Mouse (Mus musculus) stomach, postnatal 0 days (tissue): Measurements from ENCODE around the gene Ly6g6e. TPM values are rescaled to one million over a fixed set of nuclear protein-coding genes. Genes with fewer than 3 reads are reported as not detected.
A peak's percentile ranks its signal among the peaks of the same experiment; 100 is the strongest.

Experiments used
- ATAC-seq: fragments of 200-750 bp; cut with Nextera tagmentation; 2 replicates; pipeline ENCODE4 v1.8.0; 2017; ENCODE audit not compliant: low FRiP score, low TSS enrichment
- DNase-seq: peaks from one replicate; pipeline ENCODE4 v3.0.0-alpha.2; 2016; ENCODE audit warnings: low spot score
- H3K27ac ChIP-seq: fragments of 300-500 bp; sonication (generic); replicated peaks from 2 replicates; pipeline ENCODE4 v1.5.1; 2014; ENCODE audit warnings: mild to moderate bottlenecking, control low read depth
- H3K27me3 ChIP-seq: fragments of 300-500 bp; sonication (generic); 2 replicates; pipeline ENCODE4 v1.6.1; 2014; ENCODE audit warnings: low read length; ENCODE audit not compliant: control insufficient read depth, insufficient read depth
- H3K36me3 ChIP-seq: fragments of 300-500 bp; sonication (generic); 2 replicates; pipeline ENCODE4 v1.6.1; 2014; ENCODE audit warnings: low read length, mixed read lengths; ENCODE audit not compliant: control insufficient read depth, insufficient read depth
- H3K4me1 ChIP-seq: fragments of 300-500 bp; sonication (generic); replicated peaks from 2 replicates; pipeline ENCODE4 v1.6.1; 2014; ENCODE audit warnings: antibody characterized with exemption; ENCODE audit not compliant: control insufficient read depth, insufficient read depth
- H3K4me2 ChIP-seq: fragments of 300-500 bp; sonication (generic); replicated peaks from 2 replicates; pipeline ENCODE4 v1.6.1; 2014; ENCODE audit warnings: low read depth, mild to moderate bottlenecking, control low read depth, moderate library complexity
- H3K4me3 ChIP-seq: fragments of 300-500 bp; sonication (generic); 2 replicates; pipeline ENCODE4 v1.5.1; 2014; ENCODE audit warnings: low read depth, low read length, control low read depth
- H3K9ac ChIP-seq: fragments of 300-500 bp; sonication (generic); 2 replicates; pipeline ENCODE4 v1.6.1; 2014; ENCODE audit warnings: mild to moderate bottlenecking, low read length, control low read depth, mixed read lengths
- H3K9me3 ChIP-seq: fragments of 300-500 bp; sonication (generic); 2 replicates; pipeline ENCODE4 v1.6.1; 2016; ENCODE audit warnings: low read length; ENCODE audit not compliant: control insufficient read depth
- CTCF ChIP-seq: IDR thresholded peaks from 2 replicates; pipeline ENCODE4 v1.5.1; 2016; ENCODE audit warnings: antibody characterized with exemption, low read depth, mild to moderate bottlenecking, moderate library complexity
- EP300 ChIP-seq: optimal IDR thresholded peaks from 2 replicates; pipeline ENCODE3; 2016; ENCODE audit warnings: antibody characterized with exemption
- WGBS: fragments of 180-500 bp; shearing (Covaris S2); extraction: QIAGEN DNeasy Blood & Tissue Kit; methylation state at CpG from one replicate; pipeline ENCODE4 v1.1.7; 2014; 5-methylcytosine and 5-hydroxymethylcytosine counted together
- polyA plus RNA-seq: library from polyadenylated mRNA; unstranded; fragments of >200 nt; fragmentation: Nextera tagmentation; extraction: Ambion mirVana; gene quantifications from 2 replicates; pipeline ENCODE4 v1.2.1, GENCODE M21; 2015

Ly6g6e gene
- polyA plus RNA-seq, 1 experiment from 2014 or later, result 109 TPM

DNA sequence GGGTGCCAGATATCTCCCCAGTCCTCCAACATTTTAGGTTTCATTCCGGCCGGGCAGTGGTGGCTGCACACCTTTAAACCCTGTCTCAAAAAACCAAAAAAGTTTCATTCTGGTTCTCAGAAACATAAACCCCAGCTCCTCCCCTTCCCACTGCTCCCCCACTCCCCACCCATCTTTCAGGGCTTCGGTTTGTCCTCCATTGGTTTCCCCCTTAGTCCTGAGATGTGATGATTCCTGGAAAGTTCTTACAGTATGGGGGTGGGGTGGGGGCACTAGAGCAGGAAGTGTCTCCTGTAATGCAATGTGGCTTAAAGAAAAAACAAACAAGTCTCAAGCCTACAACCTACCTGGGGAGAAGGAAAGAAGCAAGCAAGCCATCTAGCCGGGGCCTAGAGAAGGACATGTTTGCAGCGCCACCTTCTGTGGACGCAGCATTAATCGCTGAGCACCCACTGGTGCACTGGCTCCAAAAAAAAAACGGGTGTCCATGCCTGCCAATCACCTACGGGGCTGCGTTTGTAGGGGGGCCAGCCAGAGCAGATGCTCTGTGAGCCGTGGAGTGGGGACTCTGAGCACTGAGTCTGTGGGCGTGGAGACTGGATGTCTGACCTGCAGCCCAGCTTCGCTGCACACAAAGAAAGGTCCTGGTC lies 29.2 kb downstream of the Ly6g6e start:
- Histone ChIP-seq H3K9me3 (no peaks in the 10 kb centered on the region), H3K4me3 (no peak overlapping the region), H3K27me3 (no peaks in the 10 kb centered on the region), H3K4me2 (no peak overlapping the region), H3K27ac (no peak overlapping the region), H3K9ac (peak overlapping the region; percentile 31; the same call in 1 of the 2 replicates), H3K36me3 (peaks cover 16% of the 10 kb centered on the region), H3K4me1 (no peaks in the 10 kb centered on the region)
- WGBS, result 26% methylated on average over 13 of the region's 13 CpGs
- ATAC-seq (0 out of 2 replicates have a peak, but pooled peaks have one; percentile 36), DNase-seq (peak; percentile 66)
- peak; percentile 80 for TF ChIP-seq CTCF
- no peak for TF ChIP-seq EP300

GRCm38 (mm10) chr17:35106522-35106921 lies 29.8 kb downstream of the Ly6g6e start:
- no peak overlapping the region for H3K9ac ChIP-seq
- H3K9me3 ChIP-seq, result no peaks in the 10 kb centered on the region
- peaks cover 10% of the 10 kb centered on the region for H3K36me3 ChIP-seq
- H3K4me2 ChIP-seq, result no peak overlapping the region
- ATAC-seq, result no peak
- 53% methylated on average over 3 of the region's 3 CpGs for WGBS
- no peak overlapping the region for H3K4me3 ChIP-seq
- H3K27me3 ChIP-seq, result no peaks in the 10 kb centered on the region
- TF ChIP-seq EP300 (no peak), CTCF (peak; percentile 55)
- H3K4me1 ChIP-seq, result no peaks in the 10 kb centered on the region
- no peak for DNase-seq
- H3K27ac ChIP-seq, result no peak overlapping the region

DNA sequence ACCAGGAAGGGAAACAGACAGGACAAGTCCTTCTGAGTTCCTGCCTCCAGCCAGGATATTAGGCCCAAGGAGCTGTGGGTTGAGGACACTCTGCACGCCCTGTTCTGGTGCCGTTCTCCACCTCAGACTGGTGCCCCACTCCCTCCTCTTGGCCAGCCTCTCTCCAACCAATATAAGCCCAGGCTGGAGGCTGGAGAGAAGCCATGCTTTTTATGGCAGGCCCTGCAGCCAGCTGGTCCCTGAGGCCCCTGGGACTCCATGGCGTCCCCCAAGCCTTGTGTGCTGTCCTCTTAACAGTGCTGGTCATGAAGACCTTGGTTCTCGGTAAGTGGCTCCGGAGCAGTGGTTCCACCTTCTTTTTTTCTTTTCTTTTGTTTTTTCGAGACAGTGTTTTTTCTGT lies 31.4 kb downstream of the Ly6g6e start, which contains the start of gene Ly6g5c:
Ly6g5c (plus strand) TSS at position 183 of the 400 bp plus-strand sequence.
- DNase-seq (no peak), ATAC-seq (no peak)
- Histone ChIP-seq H3K4me2 (no peak within 1 kb of the TSS), H3K4me3 (no peak within 1 kb of the TSS), H3K36me3 (no peaks in the 10 kb centered on the region), H3K9ac (no peak within 1 kb of the TSS), H3K27me3 (no peaks in the 10 kb centered on the region), H3K4me1 (no peaks in the 10 kb centered on the region), H3K27ac (no peak within 1 kb of the TSS), H3K9me3 (no peaks in the 10 kb centered on the region)
- WGBS, result 84% methylated on average over 6 of the region's 6 CpGs
- TF ChIP-seq CTCF, result no peak
- no peak for TF ChIP-seq EP300

- TF ChIP-seq EP300 (no peak), CTCF (no peak)
- Histone ChIP-seq H3K27me3 (no peaks in the 10 kb centered on the region), H3K36me3 (peaks cover 4% of the 10 kb centered on the region; the same call in 1 of the 2 replicates), H3K4me3 (no peak overlapping the region), H3K27ac (no peak overlapping the region), H3K9ac (no peak overlapping the region), H3K4me2 (no peak overlapping the region), H3K4me1 (no peaks in the 10 kb centered on the region), H3K9me3 (no peaks in the 10 kb centered on the region)
- no peak for DNase-seq
- no peak for ATAC-seq
- 72% methylated on average over 9 of the region's 9 CpGs for WGBS
These were observed 35.1 kb downstream of the Ly6g6e start for GRCm38 (mm10) chr17:35111774-35112173.

GRCm38 (mm10) chr17:35115046-35116019 lies 38.6 kb downstream of the Ly6g6e start, which contains the start of gene Ly6g5b:
Ly6g5b (minus strand) TSS chr17:35115428.
- no peak within 1 kb of the TSS for H3K9ac ChIP-seq
- no peaks in the 10 kb centered on the region for H3K4me1 ChIP-seq
- no peaks in the 10 kb centered on the region for H3K9me3 ChIP-seq
- H3K4me3 ChIP-seq, result no peak within 1 kb of the TSS
- H3K4me2 ChIP-seq, result no peak within 1 kb of the TSS
- TF ChIP-seq EP300 (no peak), CTCF (peak; percentile 74)
- ATAC-seq (no peak), DNase-seq (peak; percentile 65)
- peaks cover 11% of the 10 kb centered on the region for H3K36me3 ChIP-seq
- H3K27ac ChIP-seq, result no peak within 1 kb of the TSS
- WGBS, result 84% methylated on average over 8 of the region's 8 CpGs
- no peaks in the 10 kb centered on the region for H3K27me3 ChIP-seq
